Mouse (Mus musculus): ENCODE measurements around the gene Cd70.

DNA sequence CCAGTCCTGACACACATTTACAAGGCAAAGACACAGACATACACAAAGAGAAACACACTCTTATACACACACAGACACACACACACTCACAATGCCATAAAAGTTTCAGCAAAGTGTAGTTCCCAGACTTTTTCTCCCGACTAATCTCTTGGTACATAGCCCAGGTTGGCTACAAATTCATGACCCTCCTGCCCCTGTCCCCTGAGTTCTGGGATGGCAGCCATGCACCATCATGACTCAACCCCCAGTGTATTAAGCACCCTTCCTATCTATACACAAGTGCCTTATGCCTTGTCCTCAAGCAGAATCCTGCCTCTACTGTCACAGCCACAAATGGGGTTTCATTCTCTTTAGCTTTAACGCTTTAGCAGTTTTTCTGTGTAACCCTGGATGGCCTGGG, 32.8 kb downstream of the Cd70 start:
- TF ChIP-seq TAL1 (IDR thresholded peaks at IDR 0.05; ENCODE audit: low read length) (no peak), GATA1 (IDR thresholded peaks at IDR 0.05; ENCODE audit: low read length) (no peak)
